Mouse (Mus musculus): Measurements from ENCODE around the gene P3h4. TPM values are rescaled to one million over a fixed set of nuclear protein-coding genes. Genes with fewer than 3 reads are reported as not detected.

P3h4 gene
- polyA plus RNA-seq, 1 experiment from 2014 or later: 40.2 TPM

- H3K9me3 ChIP-seq (ENCODE audit: control insufficient read depth, low read length): no peaks in the 10 kb centered on the region
- no peak overlapping the region for H3K4me2 ChIP-seq (ENCODE audit: low read depth, severe bottlenecking)
- ATAC-seq (ENCODE audit: insufficient number of reproducible peaks, low FRiP score, low TSS enrichment, low read depth) (no peak), DNase-seq (ENCODE audit: low spot score) (no peak)
- H3K36me3 ChIP-seq (ENCODE audit: control insufficient read depth, insufficient read depth, low read length): no peaks in the 10 kb centered on the region
- no peak overlapping the region for H3K9ac ChIP-seq (ENCODE audit: low read length)
- no peaks in the 10 kb centered on the region for H3K27me3 ChIP-seq (ENCODE audit: control insufficient read depth, insufficient read depth, low read length)
- peaks cover 13% of the 10 kb centered on the region for H3K4me1 ChIP-seq (ENCODE audit: control insufficient read depth, insufficient read depth, low read length)
- no peak overlapping the region for H3K4me3 ChIP-seq (ENCODE audit: low read depth, low read length)
- no peak overlapping the region for H3K27ac ChIP-seq (replicated peaks; ENCODE audit: low read depth, low read length)
- 81% methylated on average over 5 of the region's 5 CpGs for whole genome bisulfite sequencing
Measured at GRCm38 (mm10) chr11:100392958-100393357, 21.7 kb downstream of the P3h4 start.

GRCm38 (mm10) chr11:100391884-100392345 lies 22.7 kb downstream of the P3h4 start:
- no peak overlapping the region for H3K27ac ChIP-seq (replicated peaks; ENCODE audit: low read depth, low read length)
- peaks cover 18% of the 10 kb centered on the region for H3K4me1 ChIP-seq (ENCODE audit: control insufficient read depth, insufficient read depth, low read length)
- ATAC-seq (ENCODE audit: insufficient number of reproducible peaks, low FRiP score, low TSS enrichment, low read depth) (no peak), DNase-seq (ENCODE audit: low spot score) (no peak)
- no peak overlapping the region for H3K9ac ChIP-seq (ENCODE audit: low read length)
- H3K36me3 ChIP-seq (ENCODE audit: control insufficient read depth, insufficient read depth, low read length): no peaks in the 10 kb centered on the region
- H3K4me2 ChIP-seq (ENCODE audit: low read depth, severe bottlenecking): no peak overlapping the region
- H3K4me3 ChIP-seq (ENCODE audit: low read depth, low read length): no peak overlapping the region
- WGBS: 94% methylated on average over 7 of the region's 7 CpGs
- H3K27me3 ChIP-seq (ENCODE audit: control insufficient read depth, insufficient read depth, low read length): no peaks in the 10 kb centered on the region
- no peaks in the 10 kb centered on the region for H3K9me3 ChIP-seq (ENCODE audit: control insufficient read depth, low read length)

GRCm38 (mm10) chr11:100391081-100391883 lies 23.4 kb downstream of the P3h4 start:
- H3K27ac ChIP-seq (replicated peaks; ENCODE audit: low read depth, low read length): no peak overlapping the region
- ATAC-seq (ENCODE audit: insufficient number of reproducible peaks, low FRiP score, low TSS enrichment, low read depth): no peak

GRCm38 (mm10) chr11:100389931-100390445 lies 24.6 kb downstream of the P3h4 start:
- H3K27ac ChIP-seq (replicated peaks; ENCODE audit: low read depth, low read length): no peak overlapping the region
- no peak for ATAC-seq (ENCODE audit: insufficient number of reproducible peaks, low FRiP score, low TSS enrichment, low read depth)
- no peak for DNase-seq (ENCODE audit: low spot score)
- H3K36me3 ChIP-seq (ENCODE audit: control insufficient read depth, insufficient read depth, low read length): no peaks in the 10 kb centered on the region; the same call in 1 of the 2 replicates
- no peaks in the 10 kb centered on the region for H3K27me3 ChIP-seq (ENCODE audit: control insufficient read depth, insufficient read depth, low read length)
- no peak overlapping the region for H3K4me3 ChIP-seq (ENCODE audit: low read depth, low read length)
- no peak overlapping the region for H3K4me2 ChIP-seq (ENCODE audit: low read depth, severe bottlenecking)
- H3K9me3 ChIP-seq (ENCODE audit: control insufficient read depth, low read length): no peaks in the 10 kb centered on the region
- 47% methylated on average over 8 of the region's 8 CpGs for WGBS
- no peak overlapping the region for H3K9ac ChIP-seq (ENCODE audit: low read length)
- peaks cover 12% of the 10 kb centered on the region for H3K4me1 ChIP-seq (ENCODE audit: control insufficient read depth, insufficient read depth, low read length)

More at GRCm38 (mm10) chr11:100391081-100391883, 23.4 kb downstream of the P3h4 start:
- Histone ChIP-seq H3K36me3 (ENCODE audit: control insufficient read depth, insufficient read depth, low read length) (no peaks in the 10 kb centered on the region), H3K4me1 (ENCODE audit: control insufficient read depth, insufficient read depth, low read length) (peaks cover 18% of the 10 kb centered on the region), H3K9me3 (ENCODE audit: control insufficient read depth, low read length) (no peaks in the 10 kb centered on the region), H3K9ac (ENCODE audit: low read length) (no peak overlapping the region; the same call in 1 of the 2 replicates), H3K4me3 (ENCODE audit: low read depth, low read length) (no peak overlapping the region), H3K4me2 (ENCODE audit: low read depth, severe bottlenecking) (no peak overlapping the region), H3K27me3 (ENCODE audit: control insufficient read depth, insufficient read depth, low read length) (no peaks in the 10 kb centered on the region)
- DNase-seq (ENCODE audit: low spot score): no peak
- 81% methylated on average over 9 of the region's 9 CpGs for WGBS

GRCm38 (mm10) chr11:100388588-100388987 lies 26.0 kb downstream of the P3h4 start:
- Histone ChIP-seq H3K27ac (replicated peaks; ENCODE audit: low read depth, low read length) (no peak overlapping the region), H3K4me2 (ENCODE audit: low read depth, severe bottlenecking) (no peak overlapping the region), H3K4me1 (ENCODE audit: control insufficient read depth, insufficient read depth, low read length) (peaks cover 12% of the 10 kb centered on the region), H3K27me3 (ENCODE audit: control insufficient read depth, insufficient read depth, low read length) (no peaks in the 10 kb centered on the region), H3K9ac (ENCODE audit: low read length) (no peak overlapping the region), H3K36me3 (ENCODE audit: control insufficient read depth, insufficient read depth, low read length) (no peaks in the 10 kb centered on the region; the same call in 1 of the 2 replicates), H3K9me3 (ENCODE audit: control insufficient read depth, low read length) (no peaks in the 10 kb centered on the region), H3K4me3 (ENCODE audit: low read depth, low read length) (no peak overlapping the region)
- no peak for ATAC-seq (ENCODE audit: insufficient number of reproducible peaks, low FRiP score, low TSS enrichment, low read depth)
- 80% methylated on average over 6 of the region's 6 CpGs for WGBS
- no peak for DNase-seq (ENCODE audit: low spot score)

GRCm38 (mm10) chr11:100387589-100388375 lies 26.9 kb downstream of the P3h4 start:
- H3K4me2 ChIP-seq (ENCODE audit: low read depth, severe bottlenecking): peak overlapping the region; percentile 18

GRCm38 (mm10) chr11:100387111-100387510 lies 27.5 kb downstream of the P3h4 start:
- Histone ChIP-seq H3K9ac (ENCODE audit: low read length) (no peak overlapping the region), H3K9me3 (ENCODE audit: control insufficient read depth, low read length) (no peaks in the 10 kb centered on the region), H3K27ac (replicated peaks; ENCODE audit: low read depth, low read length) (no peak overlapping the region), H3K4me2 (ENCODE audit: low read depth, severe bottlenecking) (no peak overlapping the region), H3K4me1 (ENCODE audit: control insufficient read depth, insufficient read depth, low read length) (peaks cover 12% of the 10 kb centered on the region), H3K4me3 (ENCODE audit: low read depth, low read length) (no peak overlapping the region), H3K27me3 (ENCODE audit: control insufficient read depth, insufficient read depth, low read length) (no peaks in the 10 kb centered on the region), H3K36me3 (ENCODE audit: control insufficient read depth, insufficient read depth, low read length) (no peaks in the 10 kb centered on the region; the same call in 1 of the 2 replicates)
- 83% methylated on average over 6 of the region's 6 CpGs for WGBS
- ATAC-seq (ENCODE audit: insufficient number of reproducible peaks, low FRiP score, low TSS enrichment, low read depth) (no peak), DNase-seq (ENCODE audit: low spot score) (no peak)

More at GRCm38 (mm10) chr11:100387589-100388375, 26.9 kb downstream of the P3h4 start:
- 43% methylated on average over 14 of the region's 14 CpGs for WGBS
- no peak overlapping the region for H3K4me3 ChIP-seq (ENCODE audit: low read depth, low read length)
- no peaks in the 10 kb centered on the region for H3K9me3 ChIP-seq (ENCODE audit: control insufficient read depth, low read length)
- no peak for ATAC-seq (ENCODE audit: insufficient number of reproducible peaks, low FRiP score, low TSS enrichment, low read depth)
- H3K27ac ChIP-seq (replicated peaks; ENCODE audit: low read depth, low read length): peak overlapping the region; percentile 70; the same call in 1 of the 2 replicates
- no peaks in the 10 kb centered on the region; the same call in 1 of the 2 replicates for H3K36me3 ChIP-seq (ENCODE audit: control insufficient read depth, insufficient read depth, low read length)
- no peak overlapping the region for H3K9ac ChIP-seq (ENCODE audit: low read length)
- H3K4me1 ChIP-seq (ENCODE audit: control insufficient read depth, insufficient read depth, low read length): peaks cover 12% of the 10 kb centered on the region
- peak; percentile 51 for DNase-seq (ENCODE audit: low spot score)
- no peaks in the 10 kb centered on the region for H3K27me3 ChIP-seq (ENCODE audit: control insufficient read depth, insufficient read depth, low read length)

- H3K4me2 ChIP-seq (ENCODE audit: low read depth, severe bottlenecking): no peak overlapping the region
- whole genome bisulfite sequencing: 46% methylated on average over 5 of the region's 5 CpGs
- no peak for ATAC-seq (ENCODE audit: insufficient number of reproducible peaks, low FRiP score, low TSS enrichment, low read depth)
- H3K4me3 ChIP-seq (ENCODE audit: low read depth, low read length): no peak overlapping the region
- no peaks in the 10 kb centered on the region for H3K9me3 ChIP-seq (ENCODE audit: control insufficient read depth, low read length)
- H3K27me3 ChIP-seq (ENCODE audit: control insufficient read depth, insufficient read depth, low read length): no peaks in the 10 kb centered on the region
- peaks cover 12% of the 10 kb centered on the region for H3K4me1 ChIP-seq (ENCODE audit: control insufficient read depth, insufficient read depth, low read length)
- H3K36me3 ChIP-seq (ENCODE audit: control insufficient read depth, insufficient read depth, low read length): no peaks in the 10 kb centered on the region; the same call in 1 of the 2 replicates
- no peak overlapping the region for H3K27ac ChIP-seq (replicated peaks; ENCODE audit: low read depth, low read length)
- DNase-seq (ENCODE audit: low spot score): no peak
- H3K9ac ChIP-seq (ENCODE audit: low read length): no peak overlapping the region
Measured at GRCm38 (mm10) chr11:100386586-100386985, 28.1 kb downstream of the P3h4 start.

Data from limb, embryonic 11.5 days (tissue).